Mouse (Mus musculus) bone marrow macrophage, adult 2 months (primary cell): ENCODE results near the gene 2610318N02Rik.

Experiments
- CTCF ChIP-seq: IDR thresholded peaks from 2 replicates; pipeline ENCODE4 v1.5.1; 2012; ENCODE audit warnings: low read depth, mild to moderate bottlenecking, low read length, moderate library complexity
- POLR2A ChIP-seq: IDR thresholded peaks from 2 replicates; pipeline ENCODE4 v1.6.1; 2012; ENCODE audit warnings: mild to moderate bottlenecking, low read depth, low read length, borderline replicate concordance

- TF ChIP-seq CTCF: no peak
- no peak for TF ChIP-seq POLR2A
Observed at GRCm38 (mm10) chr16:17144339-17144738, 19.4 kb upstream of the 2610318N02Rik start, which contains the start of gene Ydjc.
